Mouse (Mus musculus) MEL (cell line): ENCODE data around the gene Adtrp.

ENCODE experiments used
- CTCF ChIP-seq, 3 experiments: IDR thresholded peaks in 2 of 3; conservative IDR thresholded peaks in 1 of 3; 2 replicates each; pipeline ENCODE4 v1.5.1; 2011 to 2012; ENCODE audit warnings: low read length in 3 of 3, low read depth in 2 of 3, mild to moderate bottlenecking in 2 of 3, improper control_type of control experiment in 1 of 3, inconsistent platforms in 1 of 3, mixed read lengths in 1 of 3, moderate library complexity in 1 of 3; ENCODE audit not compliant: control insufficient read depth in 1 of 3, insufficient read depth in 1 of 3, poor library complexity in 1 of 3, severe bottlenecking in 1 of 3
- ETS1 ChIP-seq: IDR thresholded peaks from 2 replicates; pipeline ENCODE4 v1.6.1; 2012; ENCODE audit warnings: low read depth, mild to moderate bottlenecking, inconsistent platforms, low read length, improper control_type of control experiment, moderate library complexity
- GATA1 ChIP-seq: IDR thresholded peaks from 2 replicates; pipeline ENCODE4 v1.6.1; 2011; ENCODE audit warnings: low read depth, low read length, improper control_type of control experiment
- MAX ChIP-seq: IDR thresholded peaks from 2 replicates; pipeline ENCODE4 v1.6.1; 2011; ENCODE audit warnings: low read length, improper control_type of control experiment
- POLR2A ChIP-seq, 2 experiments: IDR thresholded peaks; 2 replicates each; pipeline ENCODE4 v1.6.1; 2011 to 2012; ENCODE audit warnings: low read length in 2 of 2, mild to moderate bottlenecking in 2 of 2, control low read depth in 1 of 2, improper control_type of control experiment in 1 of 2, low read depth in 1 of 2, moderate library complexity in 1 of 2; ENCODE audit not compliant: control insufficient read depth in 1 of 2, insufficient read depth in 1 of 2, poor library complexity in 1 of 2
- ZC3H11A ChIP-seq: IDR thresholded peaks from 2 replicates; pipeline ENCODE4 v1.6.1; 2012; ENCODE audit warnings: low read depth, mild to moderate bottlenecking, inconsistent platforms, low read length, improper control_type of control experiment

DNA sequence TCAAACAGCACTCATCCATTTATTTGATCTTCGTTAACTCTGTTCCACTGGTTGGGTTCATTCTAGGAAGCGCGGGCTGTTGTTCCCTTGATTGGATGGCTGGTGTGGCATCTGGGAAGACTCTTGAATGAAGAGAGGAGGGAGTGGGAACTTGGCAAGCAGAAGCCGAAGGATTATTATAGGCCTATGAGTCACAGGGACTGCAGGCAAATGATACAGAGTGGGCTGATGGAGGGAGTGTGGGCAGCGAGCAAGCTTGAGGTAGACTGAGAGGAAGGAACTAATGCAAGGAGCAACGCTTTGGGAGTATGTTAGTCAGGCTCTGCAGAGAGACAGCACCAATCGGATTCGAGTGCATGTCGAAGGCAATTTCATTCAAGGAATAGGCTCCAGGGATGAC lies 98.6 kb downstream of the Adtrp start:
- no peak for TF ChIP-seq POLR2A (IDR thresholded peaks at IDR 0.05; ENCODE audit: control insufficient read depth in 1 of 2, insufficient read depth in 1 of 2, low read depth in 1 of 2, low read length in 2 of 2, poor library complexity in 1 of 2)
- no peak for TF ChIP-seq ZC3H11A
- no peak for TF ChIP-seq ETS1
- TF ChIP-seq CTCF (IDR thresholded peaks at IDR 0.05 in 2 of 3, conservative IDR thresholded peaks at IDR 0.05 in 1 of 3; ENCODE audit: control insufficient read depth in 1 of 3, insufficient read depth in 1 of 3, low read depth in 2 of 3, low read length in 3 of 3, poor library complexity in 1 of 3, severe bottlenecking in 1 of 3): no peak
- TF ChIP-seq GATA1: no peak
- no peak for TF ChIP-seq MAX
